In the genomic region with DNA sequence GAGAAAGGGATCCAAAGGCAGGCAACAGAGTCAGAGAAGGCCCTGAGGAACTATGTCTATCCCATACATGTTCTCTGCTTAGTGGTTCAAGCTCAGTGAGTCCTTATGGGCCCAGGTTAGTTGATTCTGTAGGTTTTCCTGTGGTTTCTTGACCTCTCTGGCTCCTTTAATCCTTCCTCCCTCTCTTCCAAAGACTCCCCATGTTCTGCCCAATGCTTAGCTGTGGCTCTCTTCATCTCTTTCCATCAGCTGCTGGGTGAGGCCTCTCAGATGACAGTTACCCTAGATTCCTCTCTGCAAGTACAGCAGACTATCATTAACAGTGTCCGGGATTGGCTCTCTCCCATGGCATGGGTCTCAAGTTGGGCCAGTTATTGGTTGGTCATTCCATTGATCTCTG, we compare ENCODE assay signal across 19 mouse cellular contexts.
"Had no signal": no experiment of that assay in that cellular context is flagged by ENCODE, and none has a peak within 500 bp of the region (broad histone marks: within the 10 kb centered on the region; RNA-seq: fewer than 3 reads in every experiment).

No protein-coding gene starts in this region.

- H3K4me1 ChIP-seq: limb, embryonic 10.5 days; limb, embryonic 13.5 days; liver, embryonic 12.5 days; liver, embryonic 15.5 days; lung, embryonic 15.5 days; megakaryocyte, embryonic 14.5 days; midbrain, embryonic 10.5 days; midbrain, embryonic 13.5 days; stomach, embryonic 15.5 days had no signal

- DNase-seq: kidney, adult 2 months; kidney, postnatal 25 days; liver; lung, adult 18-20 months; lung, postnatal 10 days; lung, postnatal 36 days had no signal

- ATAC-seq: intestine, postnatal 0 days; liver, embryonic 12.5 days; midbrain, embryonic 13.5 days; midbrain, embryonic 16.5 days had no signal

- H3K4me3 ChIP-seq: limb, embryonic 10.5 days; limb, embryonic 13.5 days; liver, embryonic 12.5 days; liver, embryonic 15.5 days; lung, embryonic 15.5 days; megakaryocyte, embryonic 14.5 days; midbrain, embryonic 10.5 days; midbrain, embryonic 13.5 days; myocyte; stomach, embryonic 15.5 days had no signal

- H3K27me3 ChIP-seq: limb, embryonic 13.5 days; liver, embryonic 12.5 days; liver, embryonic 15.5 days; lung, embryonic 15.5 days; megakaryocyte, embryonic 14.5 days; midbrain, embryonic 13.5 days; stomach, embryonic 15.5 days had no signal

- H3K36me3 ChIP-seq: midbrain, embryonic 13.5 days had no signal

- H3K27ac ChIP-seq: kidney, postnatal 0 days; limb, embryonic 10.5 days; limb, embryonic 13.5 days; liver, embryonic 12.5 days; liver, embryonic 15.5 days; lung, embryonic 15.5 days; midbrain, embryonic 10.5 days; midbrain, embryonic 13.5 days; stomach, embryonic 15.5 days had no signal
